Mouse (Mus musculus): ENCODE measurements around the gene Kif4.

GRCm38 (mm10) chrX:100769281-100769680, 143.7 kb downstream of the Kif4 start:
- TF ChIP-seq HCFC1 (IDR thresholded peaks at IDR 0.05; ENCODE audit: borderline replicate concordance, insufficient read depth, low read length) (no peak), ZNF384 (IDR thresholded peaks at IDR 0.05; ENCODE audit: low read depth, low read length) (no peak), CHD2 (IDR thresholded peaks at IDR 0.05; ENCODE audit: low read depth, low read length) (no peak), ZC3H11A (IDR thresholded peaks at IDR 0.05; ENCODE audit: borderline replicate concordance, low read depth, low read length) (no peak)
